Mouse (Mus musculus): ENCODE measurements around the gene Nhsl2.

The Nhsl2 gene

GRCm38 (mm10) chrX:102054009-102054408, 204.8 kb downstream of the Nhsl2 start:
- DNase-seq, result no peak

- DNase-seq, result no peak
These were observed 210.3 kb downstream of the Nhsl2 start for GRCm38 (mm10) chrX:102059437-102059836.

GRCm38 (mm10) chrX:102060243-102060642, 211.1 kb downstream of the Nhsl2 start:
- peak; percentile 95 for DNase-seq

GRCm38 (mm10) chrX:102060891-102061290, 211.7 kb downstream of the Nhsl2 start:
- peak; percentile 56 for DNase-seq

GRCm38 (mm10) chrX:102064062-102064461, 214.9 kb downstream of the Nhsl2 start:
- no peak for DNase-seq

- DNase-seq, result no peak
These were observed 216.1 kb downstream of the Nhsl2 start for GRCm38 (mm10) chrX:102065213-102065775.

GRCm38 (mm10) chrX:102066134-102066533, 216.9 kb downstream of the Nhsl2 start:
- peak; percentile 82 for DNase-seq

- DNase-seq, result no peak
These were observed 217.9 kb downstream of the Nhsl2 start for GRCm38 (mm10) chrX:102067118-102067517.

- no peak for DNase-seq
These were observed 219.8 kb downstream of the Nhsl2 start for GRCm38 (mm10) chrX:102068811-102069540.

GRCm38 (mm10) chrX:102070591-102071471, 221.6 kb downstream of the Nhsl2 start, which contains the start of gene Rtl5:
Gene Rtl5 (minus strand): TSS chrX:102071304.
- DNase-seq, result peak; percentile 55

- DNase-seq, result no peak
These were observed 222.3 kb downstream of the Nhsl2 start for GRCm38 (mm10) chrX:102071517-102071916.

GRCm38 (mm10) chrX:102073605-102074325, 224.6 kb downstream of the Nhsl2 start:
- DNase-seq, result no peak

GRCm38 (mm10) chrX:102074435-102074834, 225.2 kb downstream of the Nhsl2 start:
- DNase-seq, result no peak

GRCm38 (mm10) chrX:102075158-102075557, 226.0 kb downstream of the Nhsl2 start:
- DNase-seq, result no peak

GRCm38 (mm10) chrX:102076886-102077765, 227.9 kb downstream of the Nhsl2 start:
- DNase-seq, result no peak

GRCm38 (mm10) chrX:102081076-102081475, 231.9 kb downstream of the Nhsl2 start:
- no peak for DNase-seq

- peak; percentile 74 for DNase-seq
These were observed 232.5 kb downstream of the Nhsl2 start for GRCm38 (mm10) chrX:102081573-102082279.

- peak; percentile 58 for DNase-seq
These were observed 233.2 kb downstream of the Nhsl2 start for GRCm38 (mm10) chrX:102082340-102082739.

- DNase-seq, result no peak
These were observed 236.7 kb downstream of the Nhsl2 start for GRCm38 (mm10) chrX:102085798-102086443.

- no peak for DNase-seq
These were observed 241.4 kb downstream of the Nhsl2 start for GRCm38 (mm10) chrX:102090605-102091004.
